Mouse (Mus musculus) bone marrow, adult 2 months (tissue): ENCODE data around the gene Msantd2.

Experiments
- CTCF ChIP-seq: fragments of 200-500 bp; IDR thresholded peaks from 2 replicates; pipeline ENCODE4 v1.5.1; 2011; ENCODE audit warnings: low read length, control low read depth; ENCODE audit not compliant: control insufficient read depth, insufficient read depth
- POLR2A ChIP-seq: fragments of 200-500 bp; IDR thresholded peaks from 2 replicates; pipeline ENCODE4 v1.6.1; 2011; ENCODE audit warnings: low read depth, mild to moderate bottlenecking, control low read depth, low read length, borderline replicate concordance; ENCODE audit not compliant: control insufficient read depth

GRCm38 (mm10) chr9:37541851-37542642 lies 52.9 kb downstream of the Msantd2 start:
- TF ChIP-seq POLR2A = no peak
- no peak for TF ChIP-seq CTCF
